Mouse (Mus musculus) adrenal gland, postnatal 4 days (tissue): Measurements from ENCODE around the gene Vmn1r43. TPM values are rescaled to one million over a fixed set of nuclear protein-coding genes. Genes with fewer than 3 reads are reported as not detected.
"Not testable (repeated sequence)": the region's sequence is repeated elsewhere in the genome, so short reads cannot be mapped to it uniquely, and the experiment has no call there.

Experiments
- DNase-seq, 2 experiments: peaks; one replicate each; pipeline ENCODE4 v3.0.0; 2021 to 2022; ENCODE audit warnings: low spot score in 2 of 2, mixed read lengths in 2 of 2
- long read RNA-seq, 2 experiments: library from polyadenylated mRNA; stranded (forward); transcript quantifications; one replicate each; pipeline ENCODE4 v2.0.0; 2021
- total RNA-seq, 2 experiments: library from RNA; stranded (reverse); gene quantifications; 2 replicates each; pipeline ENCODE4 v1.2.3; 2021

The Vmn1r43 gene
- total RNA-seq: not detected
- long read RNA-seq, experiment 1: 0 reads
- long read RNA-seq, experiment 2: 0 reads

DNA sequence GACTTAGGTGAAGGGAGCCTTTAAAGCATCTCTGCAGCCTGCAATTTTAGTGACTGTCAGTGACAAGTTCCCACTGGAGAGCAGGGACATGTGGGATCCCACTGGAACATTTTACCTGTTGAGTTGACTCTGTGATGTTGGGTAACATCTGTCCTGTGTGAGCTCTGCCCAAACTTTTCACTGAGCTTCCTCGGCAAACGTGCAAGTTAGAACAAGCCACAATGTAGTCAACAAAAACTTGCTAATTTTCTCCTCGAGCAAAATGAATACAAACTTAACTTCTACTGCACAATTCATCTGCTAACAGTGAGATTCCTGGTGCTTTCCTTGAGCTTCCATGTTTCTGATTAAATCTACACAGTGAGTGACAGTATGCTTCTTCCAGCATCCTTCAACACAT lies at the start of gene Vmn1r43, which contains the start of gene Vmn1r42:
Gene Vmn1r43 (minus strand): TSS at position 101 of the 400 bp plus-strand sequence.
Gene Vmn1r42 (minus strand): TSS at position 101 of the 400 bp plus-strand sequence.
- not testable (repeated sequence) for DNase-seq

DNA sequence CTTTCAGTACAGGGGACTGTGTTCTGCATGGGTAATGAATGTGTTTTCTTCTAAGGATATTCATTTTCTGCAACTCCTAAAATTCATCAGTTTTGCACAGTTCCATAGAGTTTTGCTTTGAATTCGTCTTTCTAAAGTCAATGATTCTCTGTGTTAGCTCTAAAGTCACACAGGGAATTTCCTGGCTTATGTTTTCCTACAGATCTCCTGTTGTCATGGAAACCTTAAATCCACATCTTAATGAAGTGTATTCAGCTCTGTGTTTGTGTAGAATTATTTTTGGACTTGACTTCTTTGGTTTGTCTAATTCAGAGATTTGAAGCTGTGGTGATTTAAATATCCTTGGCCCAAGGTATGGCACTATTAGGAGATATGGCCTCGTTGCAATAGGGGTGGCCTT lies 7.6 kb upstream of the Vmn1r43 start:
- DNase-seq: no peak

DNA sequence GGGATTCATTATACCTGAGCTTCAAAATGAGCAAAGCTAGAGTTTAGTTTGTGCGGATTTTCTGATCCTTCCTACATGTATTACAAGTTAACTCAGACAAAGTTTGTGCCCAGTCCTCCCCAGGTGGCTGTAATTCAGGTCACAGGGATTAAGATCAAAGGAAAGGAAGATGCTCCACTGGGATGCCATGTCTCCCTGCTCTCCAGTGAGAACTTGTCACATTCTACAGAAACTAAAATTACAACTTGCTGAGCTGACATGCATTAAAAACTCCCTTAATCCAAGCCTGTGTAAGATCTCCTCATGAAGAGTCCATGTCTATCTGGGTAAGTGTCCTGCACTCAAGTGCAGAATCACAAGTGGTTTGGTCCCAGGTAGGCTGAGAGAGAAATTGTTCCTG lies 7.1 kb upstream of the Vmn1r43 start, which contains the start of gene Vmn1r44:
Gene Vmn1r44 (plus strand): TSS at position 301 of the 400 bp plus-strand sequence.
- DNase-seq: no peak

DNA sequence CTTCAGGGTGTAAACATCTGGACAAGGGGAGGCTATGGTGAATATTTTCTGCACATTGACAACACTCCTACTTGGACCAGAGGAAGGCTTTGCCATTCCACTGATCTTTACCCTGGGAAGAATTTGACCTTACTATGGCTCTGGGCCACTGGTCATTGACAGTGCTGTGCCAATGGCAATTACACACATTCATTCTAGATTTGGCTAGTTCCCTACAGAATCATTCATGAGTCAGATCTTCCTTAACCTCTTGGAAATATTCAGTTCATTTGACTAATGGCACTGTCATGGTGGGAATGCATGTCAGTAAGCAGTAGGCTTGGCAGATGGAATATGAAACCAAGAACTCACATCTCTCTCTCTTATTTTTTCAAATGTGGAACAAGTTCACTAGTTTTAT lies 4.7 kb upstream of the Vmn1r43 start:
- DNase-seq: no peak

DNA sequence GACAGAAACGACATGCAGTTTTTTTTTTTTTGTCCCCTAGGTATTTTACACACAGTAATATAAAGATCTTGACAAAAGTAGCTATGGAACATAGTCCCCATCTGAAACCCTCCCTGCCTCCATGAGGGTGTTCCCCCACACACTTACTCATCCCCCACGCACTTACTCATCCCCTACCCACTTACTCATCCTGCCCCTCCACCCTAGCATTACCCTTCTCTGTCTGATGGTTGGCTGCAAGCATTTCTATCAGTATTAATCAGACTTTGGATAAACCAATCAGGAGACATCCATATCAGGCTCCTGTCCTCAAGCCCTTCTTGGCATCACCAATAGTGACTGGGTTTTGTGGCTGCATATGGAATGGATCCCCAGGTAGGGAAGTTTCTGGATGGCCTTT lies 750 bp upstream of the Vmn1r43 start:
- DNase-seq: no peak

DNA sequence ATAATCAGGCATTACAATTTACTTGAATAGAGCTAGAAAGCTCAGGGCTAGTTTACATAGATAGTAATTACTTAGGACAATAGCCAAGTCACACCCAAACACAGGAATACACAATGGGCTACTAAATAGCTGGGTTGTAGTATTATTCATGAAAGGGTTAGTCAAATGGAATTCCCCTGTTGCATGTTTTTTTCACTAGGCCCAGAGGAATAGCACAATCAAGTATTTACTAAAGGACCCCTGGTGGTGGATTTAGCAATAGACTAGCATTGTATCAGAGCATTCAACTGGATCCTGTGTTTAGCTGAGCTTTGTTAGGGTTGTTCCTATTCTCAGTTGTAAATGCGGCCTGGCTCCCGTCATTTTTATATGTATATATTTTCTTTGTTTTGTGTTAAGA lies 8.2 kb downstream of the Vmn1r43 start:
- no peak for DNase-seq

DNA sequence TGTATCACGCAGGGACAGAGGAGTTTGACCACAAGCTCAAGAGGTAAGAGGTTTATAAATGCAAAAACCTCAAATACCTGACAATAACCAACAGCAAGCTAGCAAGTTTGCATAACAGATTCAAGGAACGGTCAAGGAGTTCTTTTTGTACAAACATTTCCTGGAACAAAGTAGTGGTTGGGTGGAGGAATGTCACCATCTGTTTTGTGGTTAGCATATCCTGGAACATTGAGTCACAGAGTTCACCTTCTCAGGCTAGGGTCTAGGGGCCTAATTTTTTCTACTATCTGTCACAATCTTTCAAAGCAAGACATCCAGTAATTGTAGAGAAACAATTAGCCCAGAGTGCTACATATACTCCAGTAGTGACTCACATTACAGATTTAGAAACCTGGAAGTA lies 8.9 kb downstream of the Vmn1r43 start:
- DNase-seq: no peak

DNA sequence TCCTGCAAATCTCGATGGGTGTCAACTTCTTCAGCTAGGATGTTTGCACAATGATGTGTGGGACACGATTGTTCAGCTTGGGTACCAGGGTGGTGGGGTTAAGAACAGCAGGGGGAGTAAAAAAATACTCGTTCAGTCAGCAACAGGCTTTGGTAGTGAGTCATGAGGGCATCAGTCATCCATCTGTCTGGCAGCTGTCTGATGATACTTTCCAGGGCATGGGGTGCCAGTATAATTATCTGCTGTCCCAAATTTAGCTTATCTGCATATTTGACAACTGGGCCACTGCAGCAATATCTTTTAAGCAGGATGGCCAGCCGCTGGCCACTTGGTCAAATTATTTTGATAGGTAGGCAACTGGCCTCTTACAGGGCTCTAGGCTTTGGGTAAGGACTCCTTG lies 12.4 kb downstream of the Vmn1r43 start:
- DNase-seq: no peak

DNA sequence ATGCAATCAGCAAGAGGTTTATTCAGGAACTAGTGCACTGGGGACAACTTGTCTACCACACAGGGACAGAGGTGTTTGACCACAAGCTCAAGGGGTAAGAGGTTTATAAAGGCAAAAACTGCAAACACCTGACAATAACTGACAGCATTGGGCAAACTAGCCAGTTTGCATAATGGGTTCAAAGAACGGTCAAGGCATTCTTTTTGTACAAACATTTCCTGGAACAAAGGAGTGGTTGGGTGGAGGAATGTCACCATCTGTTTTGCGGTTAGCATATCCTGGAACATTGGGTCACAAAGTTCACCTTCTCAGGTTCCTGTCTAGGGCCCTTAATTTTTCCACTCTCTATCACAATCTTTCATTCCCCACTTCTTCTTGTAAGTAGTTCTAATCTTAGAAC lies 16.4 kb downstream of the Vmn1r43 start:
- DNase-seq: no peak

DNA sequence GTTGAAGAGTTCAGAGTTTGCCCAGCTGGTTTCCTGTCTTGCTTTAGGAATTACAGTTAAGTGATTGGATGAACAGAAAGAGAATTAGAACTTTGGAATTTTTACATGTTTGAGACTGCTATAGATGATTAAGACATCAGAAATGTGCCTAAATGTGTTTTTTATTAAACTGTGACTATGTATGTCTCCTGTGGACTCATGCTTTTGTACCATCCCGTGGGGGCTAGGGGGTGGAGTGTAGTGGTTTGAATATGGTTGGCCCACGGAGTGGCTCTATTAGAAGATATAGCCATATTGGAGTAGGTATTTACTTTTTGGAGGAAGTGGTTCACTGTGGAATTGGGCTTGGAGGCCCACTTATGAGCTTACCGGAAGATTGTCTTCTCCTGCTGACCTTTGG lies 18.7 kb downstream of the Vmn1r43 start:
- no peak for DNase-seq

Other genes starting within 250 kb of the Vmn1r43 start
- 10 to 100 TPM; 17.6 to 18.1 TPM for gene Txnrd3, start 232.4 kb downstream of the Vmn1r43 start, total RNA-seq
- gene Vmn1r40, start 168.9 kb downstream of the Vmn1r43 start, total RNA-seq: not detected
- not detected for gene Vmn1r41, start 135.6 kb downstream of the Vmn1r43 start, total RNA-seq
- gene Vmn1r42, start within 50 bp of the Vmn1r43 start, total RNA-seq: not detected
- gene Vmn1r44, start 7.2 kb upstream of the Vmn1r43 start, total RNA-seq: not detected
- not detected for gene Vmn1r45, start 64.2 kb upstream of the Vmn1r43 start, total RNA-seq
- gene Vmn1r46, start 92.9 kb upstream of the Vmn1r43 start, total RNA-seq: not detected
- not detected for gene Vmn1r47, start 139.7 kb upstream of the Vmn1r43 start, total RNA-seq
- not detected for gene Vmn1r48, start 160.4 kb upstream of the Vmn1r43 start, total RNA-seq
- gene Vmn1r49, start 202.1 kb upstream of the Vmn1r43 start, total RNA-seq: not detected
- gene Vmn1r50, start 225.0 kb upstream of the Vmn1r43 start, total RNA-seq: not detected
- not detected for gene Vmn1r51, start 246.2 kb upstream of the Vmn1r43 start, total RNA-seq